Mouse (Mus musculus): Measurements from ENCODE around the gene Prmt2.

GRCm38 (mm10) chr10:76255617-76256016 is 18.0 kb upstream of the Prmt2 start:
- TF ChIP-seq CTCF (IDR thresholded peaks at IDR 0.05; ENCODE audit: borderline replicate concordance, extremely low read depth, insufficient read depth, insufficient read length): no peak
- no peak for TF ChIP-seq POLR2A (IDR thresholded peaks at IDR 0.05; ENCODE audit: borderline replicate concordance, extremely low read depth, insufficient read depth, insufficient read length, poor library complexity, severe bottlenecking)

Data from brain, embryonic 14.5 days (tissue).